Mouse (Mus musculus) neural tube, embryonic 12.5 days (tissue): ENCODE data around the gene Zfp68. TPM values are rescaled to one million over a fixed set of nuclear protein-coding genes. Genes with fewer than 3 reads are reported as not detected.
"Not testable (repeated sequence)": the region's sequence is repeated elsewhere in the genome, so short reads cannot be mapped to it uniquely, and the experiment has no call there.

ENCODE experiments used
- ATAC-seq: fragments of 200-750 bp; cut with Nextera tagmentation; 2 replicates; pipeline ENCODE4 v1.8.0; 2017; ENCODE audit warnings: low read depth, mild to moderate bottlenecking, moderate TSS enrichment, moderate library complexity; ENCODE audit not compliant: low FRiP score
- H3K27ac ChIP-seq: fragments of 300-500 bp; sonication (generic); 2 replicates; pipeline ENCODE4 v1.5.1; 2016
- H3K27me3 ChIP-seq: fragments of 300-500 bp; sonication (generic); replicated peaks from 2 replicates; pipeline ENCODE4 v1.6.1; 2016; ENCODE audit warnings: mild to moderate bottlenecking
- H3K36me3 ChIP-seq: fragments of 300-500 bp; sonication (generic); 2 replicates; pipeline ENCODE4 v1.6.1; 2016; ENCODE audit warnings: mild to moderate bottlenecking
- H3K4me1 ChIP-seq: fragments of 300-500 bp; sonication (generic); 2 replicates; pipeline ENCODE4 v1.6.1; 2016
- H3K4me2 ChIP-seq: fragments of 300-500 bp; sonication (generic); replicated peaks from 2 replicates; pipeline ENCODE4 v1.6.1; 2016; ENCODE audit warnings: mild to moderate bottlenecking
- H3K4me3 ChIP-seq: fragments of 300-500 bp; sonication (generic); 2 replicates; pipeline ENCODE4 v1.5.1; 2016
- H3K9ac ChIP-seq: fragments of 300-500 bp; sonication (generic); 2 replicates; pipeline ENCODE4 v1.6.1; 2016; ENCODE audit warnings: mild to moderate bottlenecking
- H3K9me3 ChIP-seq: fragments of 300-500 bp; sonication (generic); 2 replicates; pipeline ENCODE4 v1.6.1; 2016; ENCODE audit warnings: mild to moderate bottlenecking
- WGBS: fragments of 180-500 bp; shearing (Covaris S2); methylation state at CpG from one replicate; pipeline ENCODE4 v1.1.7; 2016; 5-methylcytosine and 5-hydroxymethylcytosine counted together
- microRNA-seq: library from miRNA; unstranded; fragments of <30 nt; microRNA quantifications from one replicate; pipeline ENCODE4, GENCODE M21; 2017
- polyA plus RNA-seq: library from polyadenylated mRNA; unstranded; fragments of >200 nt; fragmentation: Nextera tagmentation; extraction: Ambion mirVana; gene quantifications from 2 replicates; pipeline ENCODE4 v1.2.1, GENCODE M21; 2016

The Zfp68 gene
- polyA plus RNA-seq, 1 experiment from 2014 or later = 79.5 TPM

- H3K4me3 ChIP-seq = peak overlapping the region; percentile 84; the same call in 1 of the 2 replicates
- 95% methylated on average over 1 of the region's 1 CpGs for WGBS
- H3K9ac ChIP-seq = no peak overlapping the region
- peaks cover 49% of the 10 kb centered on the region for H3K36me3 ChIP-seq
- no peaks in the 10 kb centered on the region for H3K4me1 ChIP-seq
- H3K27ac ChIP-seq = no peak overlapping the region
- no peak for ATAC-seq
- H3K9me3 ChIP-seq = peaks cover 40% of the 10 kb centered on the region
- no peaks in the 10 kb centered on the region for H3K27me3 ChIP-seq
- H3K4me2 ChIP-seq = peak overlapping the region; percentile 50
Observed at GRCm38 (mm10) chr5:138618353-138618752, 1.2 kb downstream of the Zfp68 start.

DNA sequence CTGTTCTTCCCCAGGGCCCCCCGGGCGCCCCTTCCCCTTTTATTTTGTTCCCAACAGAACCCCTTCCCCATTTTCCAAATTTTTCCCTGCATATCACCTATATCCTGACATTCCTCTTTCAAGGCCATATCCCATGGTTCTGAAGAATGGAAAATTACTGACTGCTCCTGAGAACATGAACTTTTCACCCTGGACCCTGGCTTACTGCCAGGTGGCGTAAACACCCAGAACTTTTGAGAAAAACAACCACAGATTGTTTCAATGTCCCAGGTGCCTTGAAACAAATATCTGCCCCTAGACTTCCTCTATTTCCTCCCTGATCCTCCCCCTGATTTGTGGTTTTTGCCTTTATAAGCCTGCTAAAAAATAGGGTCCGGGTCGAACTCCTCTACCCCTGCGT lies 32.2 kb downstream of the Zfp68 start:
- Histone ChIP-seq H3K27me3 (no peaks in the 10 kb centered on the region), H3K4me3 (no peak overlapping the region), H3K36me3 (no peaks in the 10 kb centered on the region), H3K9ac (no peak overlapping the region), H3K9me3 (peaks cover 16% of the 10 kb centered on the region), H3K4me2 (no peak overlapping the region), H3K4me1 (no peaks in the 10 kb centered on the region), H3K27ac (no peak overlapping the region)
- ATAC-seq = no peak
- 91% methylated on average over 6 of the region's 6 CpGs for WGBS

DNA sequence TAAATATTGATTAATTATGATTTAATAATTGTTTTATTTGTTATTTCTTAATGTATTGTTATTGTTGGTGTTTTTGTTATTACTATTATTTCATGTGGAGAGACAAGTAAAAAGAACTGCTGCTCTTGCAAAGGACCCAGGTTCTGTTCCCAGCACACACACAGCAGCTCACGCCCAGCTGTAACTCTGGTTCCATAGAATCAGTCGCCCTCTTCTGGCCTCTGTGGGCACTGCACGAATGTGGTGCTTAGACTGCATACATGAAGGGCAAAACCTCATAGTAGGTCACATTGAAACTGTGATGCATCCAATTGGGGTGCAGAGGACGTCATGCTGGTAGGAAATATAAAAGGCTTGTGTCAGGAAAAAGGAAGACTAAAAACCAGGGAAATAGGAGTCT lies 47.9 kb downstream of the Zfp68 start:
- no peak overlapping the region for H3K27ac ChIP-seq
- H3K4me2 ChIP-seq = no peak overlapping the region
- no peaks in the 10 kb centered on the region for H3K36me3 ChIP-seq
- no peak overlapping the region for H3K4me3 ChIP-seq
- H3K9ac ChIP-seq = no peak overlapping the region
- 54% methylated on average over 4 of the region's 4 CpGs for WGBS
- no peak for ATAC-seq
- H3K4me1 ChIP-seq = no peaks in the 10 kb centered on the region
- H3K27me3 ChIP-seq = no peaks in the 10 kb centered on the region
- H3K9me3 ChIP-seq = peaks cover 3% of the 10 kb centered on the region; the same call in 1 of the 2 replicates

DNA sequence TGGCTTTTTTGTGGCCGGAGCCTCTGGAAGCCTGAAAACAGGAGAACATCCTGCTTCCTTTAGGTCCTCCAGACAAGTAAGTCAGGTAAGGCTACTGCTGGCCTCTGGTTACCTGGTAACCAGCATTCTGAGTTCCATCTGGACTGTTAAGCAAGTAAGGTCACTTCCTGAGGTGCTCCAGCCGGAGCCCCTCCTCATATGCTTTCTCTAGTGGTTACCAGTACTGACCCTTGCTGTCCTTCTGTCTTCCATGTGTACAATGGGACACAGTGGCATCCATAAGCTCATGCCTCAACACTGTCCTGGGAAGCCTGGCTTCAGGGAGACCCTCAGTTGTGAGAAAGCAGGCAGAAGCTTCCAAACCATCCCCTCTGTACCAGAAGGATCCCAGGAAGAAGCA lies 54.9 kb downstream of the Zfp68 start, which contains the start of gene 1700123K08Rik:
Gene 1700123K08Rik, minus strand, starts transcription at position 101 of the 400 bp plus-strand sequence.
- H3K4me3 ChIP-seq, H3K9me3 ChIP-seq, H3K27ac ChIP-seq, H3K36me3 ChIP-seq, ATAC-seq, H3K9ac ChIP-seq, H3K4me1 ChIP-seq, H3K4me2 ChIP-seq, H3K27me3 ChIP-seq: not testable (repeated sequence)
- 86% methylated on average over 2 of the region's 2 CpGs for WGBS

Small RNAs within 50 kb of the gene (microRNA-seq; reads per million reads assigned to microRNA genes)
- gene Gm24082 = not detected

Other genes with a start within 250 kb of the Zfp68 start
- 60.0 and 68.0 TPM in 2 replicates for gene Zfp157, start 178.3 kb downstream of the Zfp68 start, polyA plus RNA-seq
- gene 1700123K08Rik, start 55.0 kb downstream of the Zfp68 start, polyA plus RNA-seq = not detected in 2 replicates
- 16.1 and 16.8 TPM in 2 replicates for gene A430033K04Rik, start 3.1 kb upstream of the Zfp68 start, polyA plus RNA-seq
- 46.9 and 51.9 TPM in 2 replicates for gene Fam20c, start 134.8 kb upstream of the Zfp68 start, polyA plus RNA-seq
- not detected in 2 replicates for gene Gm5294, start 200.3 kb upstream of the Zfp68 start, polyA plus RNA-seq